Mouse (Mus musculus) liver, adult 2 months (tissue): ENCODE results near the gene Barx2.

Experiments used
- CTCF ChIP-seq: fragments of 200-500 bp; IDR thresholded peaks from 2 replicates; pipeline ENCODE4 v1.5.1; 2011; ENCODE audit warnings: low read depth, low read length, control low read depth
- POLR2A ChIP-seq: fragments of 200-500 bp; IDR thresholded peaks from 2 replicates; pipeline ENCODE4 v1.6.1; 2011; ENCODE audit warnings: low read length, control low read depth; ENCODE audit not compliant: insufficient read depth; ENCODE audit errors: extremely low read depth

DNA sequence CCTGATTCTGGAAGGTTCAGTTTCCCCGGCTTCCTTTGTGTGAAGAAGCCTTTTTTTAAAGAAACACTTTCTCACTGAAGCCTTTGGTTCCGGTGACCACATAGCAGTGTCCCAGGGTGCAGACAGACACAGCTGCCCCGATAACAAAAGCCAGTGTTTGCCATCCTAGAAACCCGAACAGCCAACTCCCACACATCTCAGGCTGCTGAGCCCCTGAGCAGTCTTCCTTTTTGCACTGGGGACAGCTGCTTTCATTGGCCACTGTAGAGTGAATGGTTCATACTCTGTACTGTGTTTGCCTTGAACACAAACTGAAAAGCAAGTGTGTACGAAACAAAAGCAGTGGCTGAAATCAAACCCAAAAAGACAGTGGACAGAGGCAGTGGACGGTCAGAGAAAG lies 75.2 kb downstream of the Barx2 start:
- TF ChIP-seq CTCF (no peak), POLR2A (no peak)
